Mouse (Mus musculus) cerebellum, adult 2 months (tissue): ENCODE data around the gene Fblim1. TPM values are rescaled to one million over a fixed set of nuclear protein-coding genes. Genes with fewer than 3 reads are reported as not detected.

Experiments used
- DNase-seq, 2 experiments: peaks; one replicate each; pipeline ENCODE4 v3.0.0; 2021
- H3K27ac ChIP-seq: fragments of 200-500 bp; 2 replicates; pipeline ENCODE4 v1.5.1; 2012; ENCODE audit warnings: low read length, control low read depth, inconsistent platforms; ENCODE audit not compliant: insufficient read depth
- H3K27me3 ChIP-seq: fragments of 200-500 bp; 2 replicates; pipeline ENCODE4 v1.6.1; 2012; ENCODE audit warnings: inconsistent platforms, mild to moderate bottlenecking, low read length, moderate library complexity; ENCODE audit not compliant: control insufficient read depth, insufficient read depth
- H3K4me1 ChIP-seq: fragments of 200-500 bp; 2 replicates; pipeline ENCODE4 v1.6.1; 2011; ENCODE audit warnings: low read length; ENCODE audit not compliant: control insufficient read depth, insufficient read depth
- H3K4me3 ChIP-seq: fragments of 200-500 bp; replicated peaks from 2 replicates; pipeline ENCODE3; 2011; ENCODE audit warnings: mild to moderate bottlenecking, low read depth, low read length, control low read depth; ENCODE audit not compliant: insufficient read depth
- CTCF ChIP-seq: fragments of 200-500 bp; IDR thresholded peaks from 2 replicates; pipeline ENCODE4 v1.5.1; 2011; ENCODE audit warnings: low read depth, mild to moderate bottlenecking, control low read depth, low read length, moderate library complexity, borderline replicate concordance; ENCODE audit not compliant: insufficient read depth
- POLR2A ChIP-seq: fragments of 200-500 bp; IDR thresholded peaks from 2 replicates; pipeline ENCODE4 v1.6.1; 2011; ENCODE audit warnings: low read length, control low read depth, borderline replicate concordance; ENCODE audit not compliant: insufficient read depth
- WGBS: fragments of 180-500 bp; shearing (Covaris S2); methylation state at CpG from one replicate; pipeline ENCODE4 v1.1.7; 2018; 5-methylcytosine and 5-hydroxymethylcytosine counted together
- polyA plus RNA-seq: library from polyadenylated mRNA; depleted of rRNA; stranded (reverse); fragments of >200 nt; gene quantifications from 2 replicates; pipeline ENCODE4 v1.2.3, GENCODE M21; 2012

The Fblim1 gene
- polyA plus RNA-seq, 1 experiment, result 2.6 TPM

DNA sequence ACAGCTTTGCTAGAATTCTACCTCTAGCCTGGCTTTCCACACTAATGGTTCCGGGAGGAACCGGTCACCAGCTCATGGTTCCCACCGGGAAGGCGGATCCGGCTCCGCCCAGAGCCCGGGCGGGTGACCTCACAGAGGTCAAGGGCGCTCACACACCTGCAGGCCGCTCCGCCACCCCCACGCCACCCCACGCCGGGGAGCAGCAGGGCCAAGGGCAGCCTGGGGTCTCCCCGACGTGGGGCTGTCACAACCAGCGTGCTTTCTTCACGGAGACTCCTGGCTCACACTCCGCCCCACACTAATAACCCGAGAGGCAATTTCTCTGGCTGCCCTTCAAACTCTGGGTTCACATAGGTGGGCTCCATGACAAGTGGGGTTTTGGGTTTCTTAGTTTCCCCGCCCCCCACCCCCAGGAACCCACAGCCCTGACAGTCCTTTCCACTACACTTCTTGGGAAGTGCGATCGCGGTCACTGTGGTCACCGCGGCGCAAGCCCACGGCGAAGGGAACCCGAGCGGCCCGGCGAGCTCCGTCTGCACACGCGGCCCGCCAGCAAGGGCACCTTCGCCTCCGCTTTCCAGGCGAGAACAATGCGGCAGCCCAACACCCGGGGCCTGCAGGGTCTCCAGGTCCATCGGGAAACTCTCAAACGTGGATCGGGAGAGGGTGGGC is 60.7 kb downstream of the Fblim1 start:
- TF ChIP-seq POLR2A (peak; percentile 61), CTCF (no peak)
- peak overlapping the region; percentile 79 for H3K4me3 ChIP-seq
- H3K27ac ChIP-seq, result peak overlapping the region; percentile 100
- WGBS, result under 1% methylated on average over 45 of the region's 45 CpGs
- H3K4me1 ChIP-seq, result no peaks in the 10 kb centered on the region; the same call in 1 of the 2 replicates
- no peaks in the 10 kb centered on the region for H3K27me3 ChIP-seq
- DNase-seq, result peak; percentile 84 to 86

DNA sequence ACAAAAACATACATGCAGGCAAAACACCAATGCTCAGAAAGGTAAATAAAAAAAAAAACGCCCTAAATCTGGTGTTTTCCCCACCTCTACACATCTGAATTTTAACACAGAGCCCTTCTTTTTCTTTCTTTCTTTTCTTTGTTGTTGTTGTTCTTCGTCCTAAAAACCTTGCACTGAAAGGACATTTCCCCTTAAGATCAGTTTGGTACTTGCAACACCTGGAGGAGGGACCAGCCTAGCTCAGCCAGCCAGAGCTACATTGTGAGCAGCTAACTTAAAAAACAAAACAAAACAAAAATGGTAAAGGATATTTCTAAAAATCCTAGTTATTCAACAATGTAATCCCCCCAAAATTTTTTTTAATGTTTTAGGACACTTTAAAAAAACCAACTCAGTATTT is 61.4 kb downstream of the Fblim1 start:
- Histone ChIP-seq H3K4me3 (peak overlapping the region; percentile 35), H3K27ac (no peak overlapping the region; the same call in 1 of the 2 replicates), H3K4me1 (no peaks in the 10 kb centered on the region; the same call in 1 of the 2 replicates), H3K27me3 (no peaks in the 10 kb centered on the region)
- TF ChIP-seq CTCF (no peak), POLR2A (no peak)
- DNase-seq, result no peak
- WGBS, result 51% methylated on average over 2 of the region's 2 CpGs

- Histone ChIP-seq H3K27ac (no peak overlapping the region), H3K4me1 (no peaks in the 10 kb centered on the region; the same call in 1 of the 2 replicates), H3K4me3 (no peak overlapping the region), H3K27me3 (no peaks in the 10 kb centered on the region)
- DNase-seq, result no peak
- 89% methylated on average over 3 of the region's 3 CpGs for WGBS
- no peak for TF ChIP-seq POLR2A
- TF ChIP-seq CTCF, result no peak
Observed at GRCm38 (mm10) chr4:141543593-141543992, 62.3 kb downstream of the Fblim1 start.

GRCm38 (mm10) chr4:141541851-141542250 is 64.0 kb downstream of the Fblim1 start:
- TF ChIP-seq CTCF (no peak), POLR2A (no peak)
- 33% methylated on average over 7 of the region's 7 CpGs for WGBS
- H3K27me3 ChIP-seq, result no peaks in the 10 kb centered on the region
- H3K4me3 ChIP-seq, result no peak overlapping the region
- no peaks in the 10 kb centered on the region; the same call in 1 of the 2 replicates for H3K4me1 ChIP-seq
- H3K27ac ChIP-seq, result no peak overlapping the region
- DNase-seq, result no peak

DNA sequence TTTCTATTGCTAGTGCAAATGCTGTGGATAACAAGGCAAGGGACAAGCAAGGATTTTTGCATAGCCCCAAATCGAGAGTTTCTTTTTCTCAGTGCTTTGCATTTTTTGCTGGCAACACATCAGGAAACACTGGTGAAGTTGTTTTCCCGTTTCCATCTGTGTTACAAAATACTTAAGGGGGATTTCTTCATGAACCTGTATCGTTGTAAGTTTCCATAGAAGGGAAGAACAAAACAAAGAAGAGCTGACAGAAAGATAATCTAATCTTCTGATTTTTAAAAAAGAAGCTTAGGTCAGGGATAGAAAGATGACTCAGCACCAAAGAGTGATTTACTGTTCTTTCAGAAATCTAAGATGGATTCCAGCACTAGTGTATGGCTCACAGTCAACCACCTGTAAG is 65.1 kb downstream of the Fblim1 start:
- Histone ChIP-seq H3K4me1 (no peaks in the 10 kb centered on the region; the same call in 1 of the 2 replicates), H3K4me3 (no peak overlapping the region), H3K27me3 (no peaks in the 10 kb centered on the region), H3K27ac (no peak overlapping the region)
- no peak for DNase-seq
- 67% methylated on average over 3 of the region's 3 CpGs for WGBS
- TF ChIP-seq POLR2A, result no peak
- TF ChIP-seq CTCF, result no peak

- peak overlapping the region; percentile 82 for H3K4me3 ChIP-seq
- no peak overlapping the region; the same call in 1 of the 2 replicates for H3K27ac ChIP-seq
- TF ChIP-seq POLR2A, result no peak
- no peak for TF ChIP-seq CTCF
- no peaks in the 10 kb centered on the region for H3K27me3 ChIP-seq
- peaks cover under 1% of the 10 kb centered on the region; the same call in 1 of the 2 replicates for H3K4me1 ChIP-seq
- WGBS, result 44% methylated on average over 12 of the region's 12 CpGs
- no peak for DNase-seq
Observed at GRCm38 (mm10) chr4:141539213-141539767, 66.6 kb downstream of the Fblim1 start.

DNA sequence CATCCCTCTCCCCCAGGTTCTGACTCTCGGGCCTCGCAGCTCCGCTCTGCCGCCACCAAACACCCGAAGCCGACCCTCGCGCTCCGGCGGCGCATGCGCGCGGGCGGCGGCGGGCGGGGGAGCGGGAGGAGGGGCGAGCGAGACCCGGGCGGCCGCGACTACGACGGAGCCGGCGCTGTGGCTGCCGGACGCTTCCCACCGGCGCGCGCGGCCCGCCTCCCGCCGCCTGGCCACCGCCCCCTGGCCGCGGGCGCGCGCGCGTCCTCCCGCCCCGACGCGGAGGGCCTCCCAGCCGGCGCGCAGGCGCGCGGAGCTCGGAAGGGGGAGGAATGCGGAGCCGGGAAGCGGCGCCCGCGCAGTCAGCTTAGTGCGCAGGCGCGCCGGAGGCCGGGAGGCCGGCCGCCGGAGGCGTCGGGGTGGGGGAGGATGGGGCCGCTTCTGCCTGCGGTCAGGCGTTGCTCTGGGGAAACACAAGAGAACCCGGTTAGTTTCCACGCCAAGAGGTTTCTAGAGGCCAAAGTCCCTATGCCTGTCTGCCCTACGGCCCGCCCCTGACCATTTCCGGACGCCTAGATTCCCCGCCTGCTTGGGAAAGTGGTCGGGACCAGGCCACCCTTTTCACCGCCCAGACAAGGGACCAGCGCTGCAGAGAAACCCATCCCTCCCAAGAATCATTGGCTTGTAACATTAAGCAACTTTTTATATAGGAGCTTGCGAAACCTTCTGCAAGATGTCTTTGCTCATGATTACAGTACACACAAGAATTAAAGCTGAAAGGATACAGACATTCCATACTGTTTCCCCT is 67.3 kb downstream of the Fblim1 start, which contains the start of gene Spen:
Gene Spen (minus strand): TSS at position 190 of the 805 bp plus-strand sequence.
- WGBS, result under 1% methylated on average over 88 of the region's 88 CpGs
- Histone ChIP-seq H3K4me3 (peak within 1 kb of the TSS; percentile 82), H3K4me1 (peaks cover 7% of the 10 kb centered on the region; the same call in 1 of the 2 replicates), H3K27ac (peak within 1 kb of the TSS; percentile 88), H3K27me3 (no peaks in the 10 kb centered on the region)
- peak; percentile 94 for TF ChIP-seq POLR2A
- TF ChIP-seq CTCF, result no peak
- DNase-seq, result peak; percentile 93 to 95
